Mouse (Mus musculus): ENCODE measurements around the gene Tle4. TPM values are rescaled to one million over a fixed set of nuclear protein-coding genes. Genes with fewer than 3 reads are reported as not detected.

The Tle4 gene
- polyA plus RNA-seq, 1 experiment = 0.41 TPM

DNA sequence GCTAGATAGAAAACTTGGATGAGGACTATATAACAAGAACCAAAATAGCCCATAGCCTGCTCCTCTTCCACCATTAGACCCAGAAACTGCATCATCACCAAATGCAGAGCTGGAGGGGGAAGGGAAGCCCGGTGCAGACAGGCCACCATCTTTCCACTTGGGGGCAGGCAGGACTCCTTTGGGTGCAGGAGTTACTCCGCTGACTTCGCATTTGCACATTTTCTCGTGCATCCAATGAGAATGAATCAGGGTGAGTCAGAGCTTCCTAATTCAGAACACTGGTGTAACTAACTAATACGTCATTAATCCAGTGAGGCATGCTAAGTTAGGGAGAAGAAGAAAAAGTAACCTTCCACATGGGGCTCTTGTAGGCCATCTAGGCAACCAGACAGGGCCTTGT, 17.0 kb upstream of the Tle4 start:
- TF ChIP-seq TAL1 (IDR thresholded peaks at IDR 0.05; ENCODE audit: low read length) (no peak), GATA1 (IDR thresholded peaks at IDR 0.05; ENCODE audit: low read length) (no peak)
- Histone ChIP-seq H3K4me3 (replicated peaks) (no peak overlapping the region), H3K4me1 (ENCODE audit: control insufficient read depth) (no peaks in the 10 kb centered on the region), H3K9me3 (ENCODE audit: control insufficient read depth, low read length) (no peaks in the 10 kb centered on the region), H3K27me3 (ENCODE audit: control insufficient read depth) (no peaks in the 10 kb centered on the region), H3K36me3 (ENCODE audit: control insufficient read depth) (no peaks in the 10 kb centered on the region)

DNA sequence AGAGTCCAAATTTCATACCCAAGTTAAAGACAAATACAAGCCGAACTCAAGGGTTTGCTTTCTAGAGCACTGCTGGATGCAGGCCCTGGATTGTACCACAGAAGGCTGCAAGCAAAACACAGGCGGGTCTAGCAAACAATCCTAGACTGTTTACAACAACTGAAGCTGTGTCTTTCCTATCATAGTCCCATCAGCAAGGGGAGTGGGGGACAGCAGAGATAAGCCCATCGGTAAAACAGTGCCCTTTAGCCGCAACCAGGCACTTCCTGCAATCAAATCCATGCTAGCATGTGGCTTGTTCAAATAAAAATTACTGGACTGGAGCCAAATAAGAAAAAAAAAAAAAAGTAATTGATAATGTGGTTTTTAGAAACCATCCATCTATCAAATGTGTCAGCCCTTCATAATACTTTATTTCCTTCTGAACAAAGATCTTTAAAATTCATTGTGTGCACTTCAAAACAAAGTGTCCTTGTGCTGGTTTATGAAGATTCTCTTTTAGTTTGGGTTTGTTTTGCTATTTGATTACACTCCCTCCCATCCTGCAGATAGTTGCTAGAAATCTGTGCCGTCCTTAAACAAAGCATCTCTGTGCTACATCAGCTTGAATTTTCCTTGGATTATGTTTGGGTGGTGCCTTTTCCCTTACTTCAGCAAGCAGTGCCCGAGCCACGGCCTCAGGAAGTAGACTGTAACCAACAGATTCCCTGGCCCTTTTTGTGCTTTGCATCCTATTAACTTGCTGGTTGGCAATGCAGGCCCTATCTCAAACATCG, 12.9 kb upstream of the Tle4 start:
- Histone ChIP-seq H3K4me3 (replicated peaks) (no peak overlapping the region), H3K27me3 (ENCODE audit: control insufficient read depth) (no peaks in the 10 kb centered on the region), H3K36me3 (ENCODE audit: control insufficient read depth) (no peaks in the 10 kb centered on the region), H3K4me1 (ENCODE audit: control insufficient read depth) (no peaks in the 10 kb centered on the region), H3K9me3 (ENCODE audit: control insufficient read depth, low read length) (no peaks in the 10 kb centered on the region)
- TF ChIP-seq GATA1 (IDR thresholded peaks at IDR 0.05; ENCODE audit: low read length) (no peak), TAL1 (IDR thresholded peaks at IDR 0.05; ENCODE audit: low read length) (no peak)

- no peak for TF ChIP-seq TAL1 (IDR thresholded peaks at IDR 0.05; ENCODE audit: low read length)
- no peak for TF ChIP-seq GATA1 (IDR thresholded peaks at IDR 0.05; ENCODE audit: low read length)
- no peaks in the 10 kb centered on the region for H3K9me3 ChIP-seq (ENCODE audit: control insufficient read depth, low read length)
Measured at GRCm38 (mm10) chr19:14600841-14601240, 3.0 kb upstream of the Tle4 start.

DNA sequence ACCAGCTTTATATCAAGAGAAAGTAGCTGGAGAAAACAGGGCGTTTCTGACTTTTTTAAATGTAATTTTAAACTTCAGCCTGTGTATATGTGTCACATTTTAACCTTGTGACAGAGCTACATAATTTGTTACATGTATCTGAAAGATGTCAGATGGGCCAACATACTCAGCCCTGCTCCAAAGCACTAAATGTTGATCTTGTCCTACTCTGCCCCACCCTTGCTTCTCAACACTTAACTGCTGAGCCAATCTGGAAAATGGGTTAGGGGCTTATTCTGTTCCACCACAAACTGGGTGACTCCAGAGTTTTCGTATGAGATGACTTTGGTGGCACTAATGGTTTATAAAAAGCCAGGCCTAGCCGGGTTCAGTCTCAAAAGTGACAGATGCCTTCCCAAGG, 2.5 kb upstream of the Tle4 start:
- no peaks in the 10 kb centered on the region for H3K9me3 ChIP-seq (ENCODE audit: control insufficient read depth, low read length)
- peaks cover 30% of the 10 kb centered on the region for H3K27me3 ChIP-seq (ENCODE audit: control insufficient read depth)
- H3K4me1 ChIP-seq (ENCODE audit: control insufficient read depth) = peaks cover 24% of the 10 kb centered on the region
- no peak overlapping the region for H3K4me3 ChIP-seq (replicated peaks)
- H3K36me3 ChIP-seq (ENCODE audit: control insufficient read depth) = peaks cover 3% of the 10 kb centered on the region
- TF ChIP-seq TAL1 (IDR thresholded peaks at IDR 0.05; ENCODE audit: low read length) (no peak), GATA1 (IDR thresholded peaks at IDR 0.05; ENCODE audit: low read length) (no peak)

More at GRCm38 (mm10) chr19:14600841-14601240, 3.0 kb upstream of the Tle4 start:
- Histone ChIP-seq H3K4me3 (replicated peaks) (no peak overlapping the region), H3K36me3 (ENCODE audit: control insufficient read depth) (no peaks in the 10 kb centered on the region), H3K27me3 (ENCODE audit: control insufficient read depth) (peaks cover 30% of the 10 kb centered on the region), H3K4me1 (ENCODE audit: control insufficient read depth) (peaks cover 20% of the 10 kb centered on the region)

GRCm38 (mm10) chr19:14599851-14600251, 2.0 kb upstream of the Tle4 start:
- H3K36me3 ChIP-seq (ENCODE audit: control insufficient read depth) = peaks cover 7% of the 10 kb centered on the region
- H3K27me3 ChIP-seq (ENCODE audit: control insufficient read depth) = peaks cover 27% of the 10 kb centered on the region
- no peaks in the 10 kb centered on the region for H3K9me3 ChIP-seq (ENCODE audit: control insufficient read depth, low read length)
- peaks cover 25% of the 10 kb centered on the region for H3K4me1 ChIP-seq (ENCODE audit: control insufficient read depth)
- no peak overlapping the region for H3K4me3 ChIP-seq (replicated peaks)
- TF ChIP-seq TAL1 (IDR thresholded peaks at IDR 0.05; ENCODE audit: low read length) = no peak
- no peak for TF ChIP-seq GATA1 (IDR thresholded peaks at IDR 0.05; ENCODE audit: low read length)

- Histone ChIP-seq H3K9me3 (ENCODE audit: control insufficient read depth, low read length) (no peaks in the 10 kb centered on the region), H3K4me1 (ENCODE audit: control insufficient read depth) (peaks cover 25% of the 10 kb centered on the region), H3K36me3 (ENCODE audit: control insufficient read depth) (peaks cover 14% of the 10 kb centered on the region), H3K27me3 (ENCODE audit: control insufficient read depth) (peaks cover 19% of the 10 kb centered on the region), H3K4me3 (replicated peaks) (peak overlapping the region; percentile 93)
- no peak for TF ChIP-seq GATA1 (IDR thresholded peaks at IDR 0.05; ENCODE audit: low read length)
Measured at GRCm38 (mm10) chr19:14598690-14599288, 938 bp upstream of the Tle4 start.

DNA sequence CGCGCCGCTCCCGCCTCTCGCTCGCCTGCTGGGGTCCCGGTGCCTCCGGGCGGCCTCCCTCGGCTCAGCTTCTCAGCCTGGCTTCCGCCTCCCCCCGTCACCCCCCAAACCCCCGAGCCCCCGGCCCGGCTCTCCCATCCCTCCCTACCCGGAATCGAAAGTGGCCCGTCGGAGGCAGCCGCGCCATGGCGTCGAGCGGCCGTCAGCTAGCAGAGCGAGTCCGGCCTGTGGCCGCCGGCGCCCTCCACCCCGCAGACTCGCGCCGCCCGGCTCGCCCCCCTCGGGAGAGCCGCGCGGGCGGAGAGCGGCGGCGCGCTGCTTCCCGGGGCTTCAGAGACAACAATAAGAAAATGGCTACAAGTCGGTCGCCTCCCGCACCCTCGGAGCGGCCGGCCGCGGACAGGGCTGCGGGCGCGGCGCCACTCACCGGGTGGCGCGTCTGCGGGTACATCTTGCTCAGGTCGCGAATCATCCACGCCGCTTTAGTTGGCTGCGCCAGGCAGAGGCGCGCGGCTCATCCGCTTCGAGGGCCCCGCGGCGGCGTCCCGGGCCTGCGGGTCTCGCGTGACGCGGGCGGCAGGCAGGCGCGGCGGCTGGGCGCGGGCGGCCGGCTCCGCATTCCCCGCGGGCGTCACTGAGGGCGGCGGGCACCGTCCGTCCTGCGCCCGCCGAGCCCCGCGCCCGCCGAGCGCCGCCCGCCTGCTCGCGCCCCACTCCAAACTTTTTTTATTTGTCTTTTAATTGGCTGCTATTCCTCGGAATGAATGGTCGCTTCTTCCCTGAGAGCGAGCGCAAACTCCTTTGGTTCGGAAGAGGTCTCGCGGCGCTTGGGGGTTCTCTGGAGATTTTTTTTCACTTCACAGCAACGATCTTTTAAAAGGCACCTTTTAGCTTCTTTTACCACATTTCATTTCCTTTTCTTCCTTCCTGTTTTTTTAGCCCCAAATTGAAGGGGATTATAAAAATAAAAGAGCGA, 622 bp downstream of the Tle4 start:
- peaks cover 10% of the 10 kb centered on the region for H3K27me3 ChIP-seq (ENCODE audit: control insufficient read depth)
- no peaks in the 10 kb centered on the region for H3K9me3 ChIP-seq (ENCODE audit: control insufficient read depth, low read length)
- no peak for TF ChIP-seq GATA1 (IDR thresholded peaks at IDR 0.05; ENCODE audit: low read length)
- TF ChIP-seq TAL1 (IDR thresholded peaks at IDR 0.05; ENCODE audit: low read length) = no peak
- H3K4me3 ChIP-seq (replicated peaks) = peak overlapping the region; percentile 93
- H3K36me3 ChIP-seq (ENCODE audit: control insufficient read depth) = peaks cover 28% of the 10 kb centered on the region
- H3K4me1 ChIP-seq (ENCODE audit: control insufficient read depth) = peaks cover 25% of the 10 kb centered on the region

DNA sequence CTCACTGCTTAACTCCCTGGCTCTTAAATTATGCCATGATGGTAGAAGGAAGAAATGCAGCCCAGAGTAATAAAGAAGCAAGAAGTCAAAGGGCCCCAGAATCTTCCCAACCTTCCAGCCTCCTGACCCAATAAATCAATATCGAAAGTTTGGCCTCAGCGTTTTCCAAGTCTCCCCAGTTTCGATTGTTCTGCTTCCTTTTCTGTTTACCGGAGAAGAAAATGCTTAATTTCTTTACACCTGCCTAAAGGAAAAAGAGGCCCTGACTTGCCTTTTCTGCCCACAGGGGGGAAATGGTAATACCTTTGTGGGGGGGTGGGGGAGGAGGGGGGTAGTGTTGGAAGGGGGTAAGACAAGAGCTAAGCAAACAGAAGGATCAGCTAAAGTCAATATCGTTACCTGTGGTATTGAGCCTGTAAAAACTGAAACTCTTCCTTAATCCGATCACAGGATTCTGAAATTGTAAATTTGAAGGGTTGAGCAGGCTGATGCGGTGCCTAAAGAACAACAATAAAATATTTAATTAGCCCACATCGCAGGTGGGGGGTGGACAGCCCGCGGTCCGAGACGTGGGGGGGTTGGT, 1.4 kb downstream of the Tle4 start:
- Histone ChIP-seq H3K27me3 (ENCODE audit: control insufficient read depth) (peaks cover 10% of the 10 kb centered on the region), H3K9me3 (ENCODE audit: control insufficient read depth, low read length) (no peaks in the 10 kb centered on the region), H3K36me3 (ENCODE audit: control insufficient read depth) (peaks cover 34% of the 10 kb centered on the region), H3K4me1 (ENCODE audit: control insufficient read depth) (peaks cover 25% of the 10 kb centered on the region), H3K4me3 (replicated peaks) (peak overlapping the region; percentile 93)
- TF ChIP-seq TAL1 (IDR thresholded peaks at IDR 0.05; ENCODE audit: low read length) (no peak), GATA1 (IDR thresholded peaks at IDR 0.05; ENCODE audit: low read length) (no peak)
